Mouse (Mus musculus) cerebellum, adult 8-10 months (tissue): ENCODE measurements at regions not wholly inside any gene's neighbourhood (a gene's known extent, or its start where the extent isn't known, plus 50 kb on each side); places are given as distances from the start of the nearest gene placed in this dataset.
A peak's percentile ranks its signal among the peaks of the same experiment; 100 is the strongest.

Source experiments
- DNase-seq: peaks from one replicate; pipeline ENCODE4 v3.0.0; 2022

GRCm38 (mm10) chr16:71197523-71197922, 883.8 kb downstream of the Gbe1 start:
- DNase-seq, result no peak

GRCm38 (mm10) chr16:71208806-71209205, 895.1 kb downstream of the Gbe1 start:
- no peak for DNase-seq

- no peak for DNase-seq
These were observed 910.7 kb downstream of the Gbe1 start for GRCm38 (mm10) chr16:71224469-71224868.

GRCm38 (mm10) chr16:71230104-71230653, 916.4 kb downstream of the Gbe1 start:
- no peak for DNase-seq

GRCm38 (mm10) chr16:71243065-71243464, 929.3 kb downstream of the Gbe1 start:
- DNase-seq, result no peak

- DNase-seq, result no peak
These were observed 929.7 kb downstream of the Gbe1 start for GRCm38 (mm10) chr16:71243480-71243879.

- DNase-seq, result peak; percentile 16
These were observed 933.9 kb downstream of the Gbe1 start for GRCm38 (mm10) chr16:71247516-71248139.

- no peak for DNase-seq
These were observed 942.0 kb downstream of the Gbe1 start for GRCm38 (mm10) chr16:71255740-71256139.

GRCm38 (mm10) chr16:71256175-71256574, 942.4 kb downstream of the Gbe1 start:
- DNase-seq, result no peak

- DNase-seq, result no peak
These were observed 953.4 kb downstream of the Gbe1 start for GRCm38 (mm10) chr16:71267191-71267590.
